Mouse (Mus musculus): ENCODE data around the gene Lmbr1.

- TF ChIP-seq CTCF (IDR thresholded peaks at IDR 0.05; ENCODE audit: extremely low read depth, insufficient read depth, insufficient read length, insufficient replicate concordance) (no peak), POLR2A (IDR thresholded peaks at IDR 0.05; ENCODE audit: low read depth, low read length) (no peak)
These were observed 42.4 kb downstream of the Lmbr1 start for GRCm38 (mm10) chr5:29335836-29336235.

Measured in spleen, adult 2 months (tissue).